Mouse (Mus musculus) spleen, adult 2 months (tissue): ENCODE results near the gene Zfp513. TPM values are rescaled to one million over a fixed set of nuclear protein-coding genes. Genes with fewer than 3 reads are reported as not detected.
A peak's percentile ranks its signal among the peaks of the same experiment; 100 is the strongest.

Experiments used
- DNase-seq, 2 experiments: peaks; one replicate each; pipeline versions ENCODE4 v3.0.0 to v3.0.0-alpha.2; 2012 to 2021; ENCODE audit warnings: low spot score in 2 of 2, low read depth in 1 of 2
- H3K27ac ChIP-seq: fragments of 200-500 bp; 2 replicates; pipeline ENCODE4 v1.5.1; 2012; ENCODE audit warnings: low read length, inconsistent platforms; ENCODE audit not compliant: insufficient read depth
- H3K27me3 ChIP-seq: fragments of 200-500 bp; 2 replicates; pipeline ENCODE4 v1.6.1; 2012; ENCODE audit warnings: mild to moderate bottlenecking, moderate library complexity, low read length, inconsistent platforms; ENCODE audit not compliant: control insufficient read depth, insufficient read depth
- H3K36me3 ChIP-seq: fragments of 200-500 bp; 2 replicates; pipeline ENCODE4 v1.6.1; 2012; ENCODE audit warnings: mild to moderate bottlenecking, low read length, inconsistent platforms; ENCODE audit not compliant: control insufficient read depth, insufficient read depth
- H3K4me1 ChIP-seq: fragments of 200-500 bp; 2 replicates; pipeline ENCODE4 v1.6.1; 2011; ENCODE audit warnings: inconsistent platforms; ENCODE audit not compliant: control insufficient read depth, insufficient read depth, insufficient read length
- H3K4me3 ChIP-seq: fragments of 200-500 bp; 2 replicates; pipeline ENCODE4 v1.5.1; 2011; ENCODE audit warnings: mild to moderate bottlenecking, inconsistent platforms; ENCODE audit not compliant: insufficient read depth, insufficient read length; ENCODE audit errors: extremely low read depth
- CTCF ChIP-seq: fragments of 200-500 bp; IDR thresholded peaks from 2 replicates; pipeline ENCODE4 v1.5.1; 2011; ENCODE audit warnings: mild to moderate bottlenecking, inconsistent platforms; ENCODE audit not compliant: insufficient read depth, insufficient read length, insufficient replicate concordance; ENCODE audit errors: extremely low read depth
- POLR2A ChIP-seq: fragments of 200-500 bp; IDR thresholded peaks from 2 replicates; pipeline ENCODE4 v1.6.1; 2011; ENCODE audit warnings: low read depth, low read length, inconsistent platforms
- WGBS: fragments of 180-500 bp; shearing (Covaris S2); methylation state at CpG from one replicate; pipeline ENCODE4 v1.1.7; 2018; 5-methylcytosine and 5-hydroxymethylcytosine counted together
- polyA plus RNA-seq: library from polyadenylated mRNA; depleted of rRNA; stranded (reverse); fragments of >200 nt; gene quantifications from 2 replicates; pipeline ENCODE4 v1.2.3, GENCODE M21; 2012; rRNA removed

Zfp513 gene
- 49.3 and 79.8 TPM in 2 replicates for polyA plus RNA-seq

- H3K27ac ChIP-seq: peak within 1 kb of the TSS; percentile 73
- DNase-seq: peak; percentile 93 to 97
- TF ChIP-seq CTCF (no peak), POLR2A (peak; percentile 91)
- H3K27me3 ChIP-seq: no peaks in the 10 kb centered on the region
- H3K36me3 ChIP-seq: peaks cover 49% of the 10 kb centered on the region
- peak within 1 kb of the TSS; percentile 67 for H3K4me3 ChIP-seq
- peaks cover 11% of the 10 kb centered on the region for H3K4me1 ChIP-seq
- WGBS: 2% methylated on average over 52 of the region's 53 CpGs
These were observed at the start of gene Zfp513 for GRCm38 (mm10) chr5:31201742-31202590. Gene Zfp513, minus strand, starts transcription at chr5:31202303.

GRCm38 (mm10) chr5:31251541-31252101 is 49.5 kb upstream of the Zfp513 start, which contains the start of gene Krtcap3:
Gene Krtcap3, plus strand, starts transcription at chr5:31251691.
- TF ChIP-seq CTCF: no peak
- no peak for TF ChIP-seq POLR2A
- WGBS: 73% methylated on average over 44 of the region's 47 CpGs
- no peak within 1 kb of the TSS for H3K27ac ChIP-seq
- H3K4me1 ChIP-seq: peaks cover 3% of the 10 kb centered on the region; the same call in 1 of the 2 replicates
- no peaks in the 10 kb centered on the region for H3K27me3 ChIP-seq
- peaks cover 54% of the 10 kb centered on the region for H3K36me3 ChIP-seq
- peak in 1 of 2 experiments; percentile 9 for DNase-seq
- H3K4me3 ChIP-seq: peak within 1 kb of the TSS; percentile 58; the same call in 1 of the 2 replicates

GRCm38 (mm10) chr5:31250716-31251115 is 48.6 kb upstream of the Zfp513 start:
- TF ChIP-seq CTCF (no peak), POLR2A (no peak)
- Histone ChIP-seq H3K27me3 (no peaks in the 10 kb centered on the region), H3K4me3 (no peak overlapping the region), H3K36me3 (peaks cover 59% of the 10 kb centered on the region), H3K4me1 (peaks cover 3% of the 10 kb centered on the region; the same call in 1 of the 2 replicates), H3K27ac (no peak overlapping the region)
- 92% methylated on average over 4 of the region's 4 CpGs for WGBS
- no peak for DNase-seq

- Histone ChIP-seq H3K4me3 (peak overlapping the region; percentile 88; the same call in 1 of the 2 replicates), H3K27me3 (no peaks in the 10 kb centered on the region), H3K27ac (no peak overlapping the region), H3K36me3 (peaks cover 24% of the 10 kb centered on the region), H3K4me1 (0 out of 2 replicates have a peak, but pooled peaks cover 2% of the 10 kb centered on the region)
- DNase-seq: no peak
- TF ChIP-seq POLR2A: no peak
- no peak for TF ChIP-seq CTCF
- 24% methylated on average over 10 of the region's 10 CpGs for WGBS
These were observed 40.1 kb upstream of the Zfp513 start for GRCm38 (mm10) chr5:31242191-31242590.

GRCm38 (mm10) chr5:31241522-31242034 is 39.5 kb upstream of the Zfp513 start:
- under 1% methylated on average over 13 of the region's 13 CpGs for WGBS
- TF ChIP-seq POLR2A (no peak), CTCF (no peak)
- Histone ChIP-seq H3K27me3 (no peaks in the 10 kb centered on the region), H3K4me1 (0 out of 2 replicates have a peak, but pooled peaks cover 2% of the 10 kb centered on the region), H3K36me3 (peaks cover 19% of the 10 kb centered on the region), H3K4me3 (peak overlapping the region; percentile 88), H3K27ac (peak overlapping the region; percentile 54)
- no peak for DNase-seq

DNA sequence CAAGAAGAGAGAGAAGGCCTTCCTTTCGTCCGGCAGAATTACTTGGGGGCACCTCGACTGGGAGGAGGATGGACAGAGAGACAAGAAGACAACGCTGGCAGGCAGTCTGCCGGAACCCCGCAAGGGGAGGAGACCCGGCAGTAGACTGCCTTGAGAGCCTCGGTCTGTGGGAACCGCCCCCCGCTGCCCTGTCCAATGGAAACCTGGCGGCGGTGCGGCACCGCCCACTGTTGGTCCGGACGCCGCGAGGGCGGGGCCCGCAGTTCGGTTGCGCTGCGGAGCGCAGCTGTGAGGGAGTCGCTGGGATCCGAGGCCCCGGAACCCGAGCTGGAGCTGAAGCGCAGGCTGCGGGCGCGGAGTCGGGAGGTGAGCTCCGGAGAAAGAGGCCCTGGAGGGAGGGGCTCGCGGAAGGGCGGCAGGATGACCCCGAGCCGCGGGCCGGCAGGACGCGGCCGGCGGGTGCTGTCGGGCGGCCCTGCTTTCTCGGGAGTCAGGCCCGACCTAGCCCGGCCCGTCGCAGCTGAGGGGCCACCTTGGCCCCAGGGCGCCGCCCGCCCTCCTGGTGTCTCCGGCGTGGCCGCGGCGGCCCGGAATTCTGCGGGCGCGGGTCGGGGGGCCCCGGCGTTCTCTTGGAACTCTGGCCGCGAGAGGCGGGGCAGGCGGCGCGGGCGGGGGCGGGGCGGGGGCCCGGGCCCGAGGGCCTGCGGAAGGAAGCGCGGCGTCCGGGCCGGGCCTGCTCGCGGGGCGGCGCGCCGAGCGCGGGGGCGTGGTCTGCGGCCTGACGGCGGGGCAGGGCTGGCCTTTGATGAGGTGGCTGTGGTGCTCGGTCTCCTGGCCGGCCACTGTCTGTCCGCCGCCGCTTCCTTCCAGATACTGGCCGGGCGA is 38.8 kb upstream of the Zfp513 start, which contains the start of the genes Nrbp1 and Gm9970:
Gene Nrbp1, plus strand, starts transcription at position 228 of the 885 bp plus-strand sequence.
Gene Gm9970, minus strand, starts transcription at position 596 of the 885 bp plus-strand sequence.
- DNase-seq: peak; percentile 88 to 95
- H3K36me3 ChIP-seq: peaks cover 15% of the 10 kb centered on the region
- H3K4me1 ChIP-seq: 0 out of 2 replicates have a peak, but pooled peaks cover 2% of the 10 kb centered on the region
- TF ChIP-seq POLR2A (peak; percentile 87), CTCF (no peak)
- peak within 1 kb of the TSS; percentile 95 for H3K27ac ChIP-seq
- WGBS: under 1% methylated on average over 93 of the region's 103 CpGs
- no peaks in the 10 kb centered on the region for H3K27me3 ChIP-seq
- H3K4me3 ChIP-seq: peak within 1 kb of the TSS; percentile 90
